Mouse (Mus musculus): ENCODE measurements around the gene Spats2.
"Not testable (repeated sequence)": the region's sequence is repeated elsewhere in the genome, so short reads cannot be mapped to it uniquely, and the experiment has no call there.

Spats2 gene

GRCm38 (mm10) chr15:99241249-99241648 lies 115.5 kb downstream of the Spats2 start:
- DNase-seq (ENCODE audit: low read depth, low spot score), result no peak
- H3K36me3 ChIP-seq (ENCODE audit: control insufficient read depth, insufficient read depth, low read length, poor library complexity, severe bottlenecking), result peaks cover under 1% of the 10 kb centered on the region
- no peaks in the 10 kb centered on the region for H3K27me3 ChIP-seq (ENCODE audit: control insufficient read depth, insufficient read depth, low read length, poor library complexity, severe bottlenecking)

DNA sequence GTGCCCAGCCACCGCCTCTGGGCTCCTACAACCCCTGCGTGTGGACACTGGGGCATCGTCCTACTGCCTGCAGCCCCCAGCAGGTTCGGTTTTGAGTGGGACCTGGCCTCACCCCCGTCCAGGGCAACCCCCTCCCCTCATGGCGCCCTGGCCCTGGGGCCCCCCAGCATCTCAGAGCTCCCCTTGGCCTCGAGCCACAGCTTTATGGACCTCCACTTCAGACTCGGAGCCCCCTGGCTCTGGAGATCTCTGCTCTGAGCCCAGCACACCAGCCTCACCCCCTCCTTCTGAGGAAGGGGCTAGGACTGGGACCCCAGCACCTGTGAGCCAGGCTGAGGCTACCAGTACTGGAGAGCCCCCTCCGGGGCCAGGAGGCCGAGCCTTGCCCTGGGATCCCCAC lies 116.3 kb downstream of the Spats2 start:
- peaks cover 2% of the 10 kb centered on the region for H3K36me3 ChIP-seq (ENCODE audit: control insufficient read depth, insufficient read depth, low read length, poor library complexity, severe bottlenecking)

DNA sequence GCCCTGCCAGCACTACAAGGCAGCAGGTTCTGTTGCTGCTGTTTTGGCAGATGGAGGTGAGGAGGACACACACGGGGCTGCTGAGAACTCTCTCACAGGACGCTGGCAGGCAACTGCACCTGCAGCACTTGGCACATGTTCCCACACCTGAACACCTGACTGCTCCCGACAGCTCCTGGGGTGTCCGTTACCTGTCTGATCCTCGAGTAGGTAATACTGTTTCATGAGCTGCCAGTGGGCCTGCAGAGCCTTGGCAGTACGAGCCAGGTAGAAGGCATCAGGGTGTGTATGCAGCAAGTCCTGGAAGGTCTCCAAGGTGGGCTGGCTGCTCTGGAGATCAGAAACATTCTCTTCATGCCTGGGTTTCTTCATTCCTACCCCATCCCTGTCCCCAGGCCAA lies 121.0 kb downstream of the Spats2 start:
- not testable (repeated sequence) for H3K36me3 ChIP-seq (ENCODE audit: control insufficient read depth, insufficient read depth, low read length, poor library complexity, severe bottlenecking); DNase-seq (ENCODE audit: low read depth, low spot score); H3K27me3 ChIP-seq (ENCODE audit: control insufficient read depth, insufficient read depth, low read length, poor library complexity, severe bottlenecking)

More for the DNA sequence above, 116.3 kb downstream of the Spats2 start:
- H3K27me3 ChIP-seq (ENCODE audit: control insufficient read depth, insufficient read depth, low read length, poor library complexity, severe bottlenecking), result no peaks in the 10 kb centered on the region
- no peak for DNase-seq (ENCODE audit: low read depth, low spot score)

DNA sequence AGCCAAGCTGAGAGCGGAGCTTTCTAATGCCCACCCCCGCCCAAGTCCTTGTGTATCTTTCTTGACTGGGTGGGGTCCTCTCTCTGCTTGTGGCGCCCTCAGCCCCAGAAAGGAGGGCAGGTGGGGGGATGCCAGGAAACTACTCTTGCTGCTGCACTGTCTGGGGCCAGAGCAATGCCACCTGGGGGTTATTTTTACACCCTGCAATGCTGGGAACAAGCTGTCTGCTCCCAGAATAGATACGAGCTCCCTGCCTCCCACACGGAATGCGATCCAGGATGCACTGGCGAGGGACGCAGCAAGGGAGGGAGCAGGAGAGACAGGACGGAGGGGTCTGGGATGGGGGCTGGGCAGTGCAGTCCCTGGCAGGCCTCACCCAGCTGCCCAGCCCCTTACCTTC lies 123.3 kb downstream of the Spats2 start:
- Histone ChIP-seq H3K27me3 (ENCODE audit: control insufficient read depth, insufficient read depth, low read length, poor library complexity, severe bottlenecking) (no peaks in the 10 kb centered on the region), H3K36me3 (ENCODE audit: control insufficient read depth, insufficient read depth, low read length, poor library complexity, severe bottlenecking) (peaks cover 4% of the 10 kb centered on the region; the same call in 1 of the 2 replicates)
- DNase-seq (ENCODE audit: low read depth, low spot score), result no peak

- no peaks in the 10 kb centered on the region for H3K27me3 ChIP-seq (ENCODE audit: control insufficient read depth, insufficient read depth, low read length, poor library complexity, severe bottlenecking)
- DNase-seq (ENCODE audit: low read depth, low spot score), result no peak
These were observed 124.2 kb downstream of the Spats2 start for GRCm38 (mm10) chr15:99249938-99250337.

GRCm38 (mm10) chr15:99251111-99251510 lies 125.4 kb downstream of the Spats2 start:
- H3K36me3 ChIP-seq (ENCODE audit: control insufficient read depth, insufficient read depth, low read length, poor library complexity, severe bottlenecking); DNase-seq (ENCODE audit: low read depth, low spot score); H3K27me3 ChIP-seq (ENCODE audit: control insufficient read depth, insufficient read depth, low read length, poor library complexity, severe bottlenecking): not testable (repeated sequence)

More at GRCm38 (mm10) chr15:99249938-99250337, 124.2 kb downstream of the Spats2 start:
- peaks cover 4% of the 10 kb centered on the region; the same call in 1 of the 2 replicates for H3K36me3 ChIP-seq (ENCODE audit: control insufficient read depth, insufficient read depth, low read length, poor library complexity, severe bottlenecking)

DNA sequence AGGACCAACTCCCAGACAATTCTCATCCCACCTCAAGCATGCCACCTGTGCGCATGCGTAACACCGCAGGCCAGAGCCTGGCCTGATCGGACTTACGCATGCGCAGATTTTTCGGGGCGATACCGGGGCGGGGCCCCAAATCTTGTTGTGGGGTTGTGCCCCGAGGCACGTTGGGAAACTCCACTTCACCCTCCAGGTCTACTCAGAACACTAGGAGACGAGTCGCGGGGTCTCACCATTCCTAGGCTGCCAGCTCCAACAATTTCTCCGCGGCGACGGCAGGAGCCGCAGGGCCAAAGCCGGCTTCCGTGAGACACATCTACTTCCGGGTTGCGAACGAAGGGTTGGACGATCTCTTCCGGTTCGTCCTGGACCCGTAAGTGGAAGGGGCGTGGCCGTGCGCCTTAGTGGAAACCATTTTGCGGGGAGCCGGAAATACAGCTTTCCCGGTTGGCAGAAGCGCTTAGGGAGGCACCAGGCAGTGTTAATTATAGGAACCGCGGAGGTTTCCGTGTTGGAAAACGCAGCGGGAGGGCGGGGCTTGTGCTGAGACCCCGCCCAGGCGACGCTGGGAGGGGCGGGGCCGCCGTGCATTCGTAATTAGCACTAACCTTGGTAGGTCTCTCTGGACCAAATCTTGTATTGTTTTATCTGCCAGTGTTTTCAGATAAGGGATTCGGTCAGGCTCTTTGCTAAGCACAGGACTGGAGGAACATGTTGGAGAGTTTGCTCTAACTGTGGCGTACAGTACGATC lies 126.1 kb downstream of the Spats2 start, which contains the start of gene Mcrs1:
TSS of gene Mcrs1 (minus strand) at position 336 of the 755 bp plus-strand sequence.
- Histone ChIP-seq H3K27me3 (ENCODE audit: control insufficient read depth, insufficient read depth, low read length, poor library complexity, severe bottlenecking) (no peaks in the 10 kb centered on the region), H3K36me3 (ENCODE audit: control insufficient read depth, insufficient read depth, low read length, poor library complexity, severe bottlenecking) (peaks cover 2% of the 10 kb centered on the region; the same call in 1 of the 2 replicates)
- peak; percentile 99 for DNase-seq (ENCODE audit: low read depth, low spot score)

DNA sequence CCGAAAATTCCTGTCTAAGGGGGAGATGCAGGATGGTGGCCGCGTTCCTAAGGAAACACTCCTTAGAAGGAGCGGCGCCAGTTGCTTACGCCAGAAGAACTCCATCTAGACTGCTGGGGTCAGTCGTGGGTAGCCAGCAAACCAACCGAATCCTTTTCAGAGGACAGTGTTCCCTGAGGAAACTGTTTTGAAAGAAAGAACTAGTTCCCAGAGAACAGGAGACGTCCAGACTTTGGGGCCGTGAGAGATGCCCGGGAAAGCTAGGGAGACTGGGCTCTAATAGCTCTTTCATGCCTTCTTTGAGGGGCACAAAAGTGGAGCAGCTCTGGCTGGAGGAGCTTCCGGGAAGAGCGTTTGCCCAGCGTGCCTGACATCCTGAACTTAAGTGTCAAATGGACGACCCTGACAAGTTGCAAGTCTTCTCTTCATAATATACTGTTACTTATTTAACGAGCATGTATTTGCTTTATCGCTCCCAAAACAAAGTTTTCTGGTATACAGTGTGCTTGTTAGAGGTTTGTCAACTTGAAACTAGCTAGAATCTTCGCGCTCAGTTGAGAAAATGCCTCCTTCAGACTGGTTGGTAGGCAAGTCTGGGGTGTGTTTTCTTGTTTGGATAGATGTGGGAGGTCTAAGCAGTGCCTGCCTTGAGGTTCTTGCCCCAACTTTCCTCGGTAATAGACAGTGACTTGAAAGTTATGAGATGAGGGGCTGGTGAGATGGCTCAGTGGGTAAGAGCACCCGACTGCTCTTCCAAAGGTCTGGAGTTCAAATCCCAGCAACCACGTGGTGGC lies 126.9 kb downstream of the Spats2 start:
- peaks cover 2% of the 10 kb centered on the region; the same call in 1 of the 2 replicates for H3K36me3 ChIP-seq (ENCODE audit: control insufficient read depth, insufficient read depth, low read length, poor library complexity, severe bottlenecking)

DNA sequence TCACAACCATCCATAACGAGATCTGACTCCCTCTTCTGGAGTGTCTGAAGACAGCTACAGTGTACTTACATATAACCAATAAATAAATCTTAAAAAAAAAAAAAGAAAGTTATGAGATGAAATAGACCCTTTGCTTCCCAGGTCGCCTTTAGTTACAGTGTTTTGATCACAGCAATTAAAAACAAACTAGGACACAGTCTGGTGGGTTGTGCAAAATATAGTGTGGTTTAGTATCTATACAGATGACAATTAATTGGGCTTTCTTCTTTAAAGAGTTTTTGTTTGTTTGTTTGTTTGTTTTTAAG lies 127.4 kb downstream of the Spats2 start:
- DNase-seq (ENCODE audit: low read depth, low spot score); H3K36me3 ChIP-seq (ENCODE audit: control insufficient read depth, insufficient read depth, low read length, poor library complexity, severe bottlenecking); H3K27me3 ChIP-seq (ENCODE audit: control insufficient read depth, insufficient read depth, low read length, poor library complexity, severe bottlenecking): not testable (repeated sequence)

More for the DNA sequence above, 126.9 kb downstream of the Spats2 start:
- DNase-seq (ENCODE audit: low read depth, low spot score), result peak; percentile 32
- H3K27me3 ChIP-seq (ENCODE audit: control insufficient read depth, insufficient read depth, low read length, poor library complexity, severe bottlenecking), result no peaks in the 10 kb centered on the region

GRCm38 (mm10) chr15:99253772-99254171 lies 128.1 kb downstream of the Spats2 start:
- no peaks in the 10 kb centered on the region; the same call in 1 of the 2 replicates for H3K36me3 ChIP-seq (ENCODE audit: control insufficient read depth, insufficient read depth, low read length, poor library complexity, severe bottlenecking)
- peak; percentile 38 for DNase-seq (ENCODE audit: low read depth, low spot score)
- no peaks in the 10 kb centered on the region for H3K27me3 ChIP-seq (ENCODE audit: control insufficient read depth, insufficient read depth, low read length, poor library complexity, severe bottlenecking)

DNA sequence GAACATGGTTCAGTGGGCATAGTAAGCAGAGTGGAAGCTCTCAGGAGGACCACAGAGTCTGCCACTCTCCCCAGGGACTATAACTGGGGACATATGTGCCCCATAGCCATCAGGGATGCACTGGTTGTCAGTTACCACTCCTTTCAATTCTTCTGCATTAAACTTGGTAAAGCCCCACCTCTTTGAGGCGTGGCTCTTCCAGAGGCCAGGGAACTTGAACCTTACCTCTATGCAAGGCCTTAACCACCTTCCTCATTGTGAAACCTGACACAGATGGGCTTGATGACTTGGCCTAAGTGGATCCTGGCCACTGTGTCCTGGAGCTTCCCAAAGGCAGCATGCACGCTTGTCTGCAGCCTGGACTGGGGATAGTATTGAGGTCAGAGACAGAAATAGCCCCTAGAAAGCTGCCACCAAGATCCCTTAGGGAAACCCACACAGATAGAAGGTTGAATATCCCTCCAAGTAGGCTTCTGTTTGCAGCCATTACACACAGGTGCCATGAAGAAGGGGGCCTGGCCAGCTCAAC lies 128.8 kb downstream of the Spats2 start:
- Histone ChIP-seq H3K36me3 (ENCODE audit: control insufficient read depth, insufficient read depth, low read length, poor library complexity, severe bottlenecking) (no peaks in the 10 kb centered on the region; the same call in 1 of the 2 replicates), H3K27me3 (ENCODE audit: control insufficient read depth, insufficient read depth, low read length, poor library complexity, severe bottlenecking) (no peaks in the 10 kb centered on the region)
- DNase-seq (ENCODE audit: low read depth, low spot score), result peak; percentile 19

GRCm38 (mm10) chr15:99255241-99255749 lies 129.6 kb downstream of the Spats2 start:
- Histone ChIP-seq H3K36me3 (ENCODE audit: control insufficient read depth, insufficient read depth, low read length, poor library complexity, severe bottlenecking) (no peaks in the 10 kb centered on the region), H3K27me3 (ENCODE audit: control insufficient read depth, insufficient read depth, low read length, poor library complexity, severe bottlenecking) (no peaks in the 10 kb centered on the region)
- DNase-seq (ENCODE audit: low read depth, low spot score), result no peak

GRCm38 (mm10) chr15:99259167-99259729 lies 133.5 kb downstream of the Spats2 start:
- DNase-seq (ENCODE audit: low read depth, low spot score), result no peak
- Histone ChIP-seq H3K36me3 (ENCODE audit: control insufficient read depth, insufficient read depth, low read length, poor library complexity, severe bottlenecking) (no peaks in the 10 kb centered on the region), H3K27me3 (ENCODE audit: control insufficient read depth, insufficient read depth, low read length, poor library complexity, severe bottlenecking) (no peaks in the 10 kb centered on the region)

DNA sequence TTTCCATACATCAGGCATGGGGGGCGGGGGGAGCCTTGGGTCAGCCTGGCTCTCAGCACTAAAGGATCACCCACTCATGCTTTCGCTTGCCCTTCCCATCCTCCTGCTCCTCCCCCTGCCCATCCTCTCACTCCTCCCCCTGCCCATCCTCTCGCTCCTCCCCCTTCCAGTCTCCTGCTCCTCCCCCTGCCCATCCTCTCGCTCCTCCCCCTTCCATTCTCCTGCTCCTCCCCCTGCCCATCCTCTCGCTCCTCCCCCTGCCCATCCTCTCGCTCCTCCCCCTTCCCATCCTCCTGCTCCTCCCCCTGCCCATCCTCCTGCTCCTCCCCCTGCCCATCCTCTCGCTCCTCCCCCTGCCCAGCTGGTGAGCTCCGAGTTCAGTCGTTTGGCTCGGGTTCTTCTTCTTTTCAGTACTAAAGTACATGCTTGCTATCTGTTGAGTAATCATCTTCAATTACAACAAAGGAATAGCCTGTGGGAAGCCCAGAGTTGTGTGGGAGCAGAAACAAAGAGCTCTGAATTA lies 134.1 kb downstream of the Spats2 start:
- H3K36me3 ChIP-seq (ENCODE audit: control insufficient read depth, insufficient read depth, low read length, poor library complexity, severe bottlenecking), result no peaks in the 10 kb centered on the region
- DNase-seq (ENCODE audit: low read depth, low spot score), result peak; percentile 88
- H3K27me3 ChIP-seq (ENCODE audit: control insufficient read depth, insufficient read depth, low read length, poor library complexity, severe bottlenecking), result no peaks in the 10 kb centered on the region

Data from splenic B cell, adult 2 months (primary cell).